Mouse (Mus musculus): Measurements from ENCODE around the gene Samt2.
"Not testable (repeated sequence)": the region's sequence is repeated elsewhere in the genome, so short reads cannot be mapped to it uniquely, and the experiment has no call there.

Samt2 gene

DNA sequence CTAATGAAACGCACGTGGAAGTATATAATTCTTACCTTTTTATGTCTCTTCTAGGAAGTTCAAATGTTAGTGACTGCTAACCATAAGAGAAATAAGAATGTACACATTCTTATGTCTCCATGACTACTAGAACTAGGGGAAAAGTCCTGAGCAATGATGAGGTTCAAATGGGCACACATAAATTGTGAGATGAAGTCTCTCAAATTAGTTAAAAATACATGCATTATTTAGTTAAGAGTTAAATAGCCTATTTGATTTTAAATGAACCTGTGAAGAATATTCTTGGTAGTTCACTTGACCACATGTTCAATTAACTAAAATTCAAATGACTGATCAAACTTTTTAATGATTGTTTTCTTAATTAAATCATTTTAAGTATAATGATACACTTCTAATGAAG lies at the start of gene Samt2:
Samt2 (minus strand) TSS at position 101 of the 400 bp plus-strand sequence.
- DNase-seq (ENCODE audit: low spot score) = not testable (repeated sequence)
